Mouse (Mus musculus) myocyte (in vitro differentiated cells): ENCODE measurements at regions not wholly inside any gene's neighbourhood (a gene's known extent, or its start where the extent isn't known, plus 50 kb on each side); places are given as distances from the start of the nearest gene placed in this dataset.

Source experiments
- H3K27me3 ChIP-seq: one replicate; pipeline ENCODE4 v1.6.1; 2011; ENCODE audit not compliant: control insufficient read depth, insufficient read depth, insufficient read length
- H3K36me3 ChIP-seq: one replicate; pipeline ENCODE4 v1.6.1; 2011; ENCODE audit not compliant: control insufficient read depth, insufficient read depth
- H3K4me2 ChIP-seq: one replicate; pipeline ENCODE4 v1.6.1; 2011; ENCODE audit warnings: low read depth, control low read depth
- H3K4me3 ChIP-seq: one replicate; pipeline ENCODE4 v1.5.1; 2011; ENCODE audit warnings: mild to moderate bottlenecking, control low read depth, moderate library complexity
- H3K79me2 ChIP-seq: one replicate; pipeline ENCODE4 v1.6.1; 2011; ENCODE audit not compliant: control insufficient read depth, insufficient read depth
- H3ac ChIP-seq: one replicate; pipeline ENCODE4 v1.6.1; 2011; ENCODE audit not compliant: control insufficient read depth, insufficient read length
- CEBPB ChIP-seq: IDR thresholded peaks from 2 replicates; pipeline ENCODE4 v1.6.1; 2011; ENCODE audit warnings: mild to moderate bottlenecking, moderate library complexity; ENCODE audit not compliant: poor library complexity, insufficient read depth, severe bottlenecking
- E2F4 ChIP-seq: IDR thresholded peaks from one replicate; pipeline ENCODE4 v1.6.1; 2011; ENCODE audit warnings: mild to moderate bottlenecking, control low read depth, moderate library complexity; ENCODE audit not compliant: insufficient read depth
- MAX ChIP-seq: IDR thresholded peaks from one replicate; pipeline ENCODE4 v1.6.1; 2011; ENCODE audit warnings: low read depth, mild to moderate bottlenecking, control low read depth
- MYOD1 ChIP-seq, 3 experiments: IDR thresholded peaks; one replicate each; pipeline ENCODE4 v1.6.1; 2011; ENCODE audit warnings: control low read depth in 2 of 3, low read depth in 2 of 3, mild to moderate bottlenecking in 2 of 3, moderate library complexity in 1 of 3; ENCODE audit not compliant: insufficient read length in 2 of 3, control insufficient read depth in 1 of 3
- MYOG ChIP-seq, 3 experiments: IDR thresholded peaks; one replicate each; pipeline ENCODE4 v1.6.1; 2011; ENCODE audit warnings: control low read depth in 2 of 3, low read depth in 2 of 3, mild to moderate bottlenecking in 2 of 3; ENCODE audit not compliant: insufficient read length in 2 of 3, control insufficient read depth in 1 of 3, insufficient read depth in 1 of 3
- POLR2A ChIP-seq: IDR thresholded peaks from one replicate; pipeline ENCODE4 v1.6.1; 2011; ENCODE audit warnings: low read depth, mild to moderate bottlenecking, control low read depth, moderate library complexity; ENCODE audit not compliant: insufficient read length
- POLR2AphosphoS2 ChIP-seq: IDR thresholded peaks from one replicate; pipeline ENCODE4 v1.6.1; 2011; ENCODE audit warnings: low read depth, control low read depth; ENCODE audit not compliant: insufficient read length
- REST ChIP-seq: IDR thresholded peaks from one replicate; pipeline ENCODE4 v1.6.1; 2011; ENCODE audit warnings: mild to moderate bottlenecking, control low read depth, moderate library complexity; ENCODE audit not compliant: insufficient read depth, insufficient read length
- SRF ChIP-seq: IDR thresholded peaks from one replicate; pipeline ENCODE4 v1.6.1; 2011; ENCODE audit warnings: low read depth; ENCODE audit not compliant: control insufficient read depth, insufficient read length
- TCF12 ChIP-seq: IDR thresholded peaks from one replicate; pipeline ENCODE4 v1.6.1; 2011; ENCODE audit warnings: mild to moderate bottlenecking, control low read depth; ENCODE audit not compliant: poor library complexity, insufficient read depth, severe bottlenecking
- TCF3 ChIP-seq: IDR thresholded peaks from one replicate; pipeline ENCODE4 v1.6.1; 2011; ENCODE audit warnings: low read depth, control low read depth; ENCODE audit not compliant: insufficient read length
- USF1 ChIP-seq: IDR thresholded peaks from one replicate; pipeline ENCODE4 v1.6.1; 2011; ENCODE audit warnings: low read depth, mild to moderate bottlenecking, control low read depth, moderate library complexity

DNA sequence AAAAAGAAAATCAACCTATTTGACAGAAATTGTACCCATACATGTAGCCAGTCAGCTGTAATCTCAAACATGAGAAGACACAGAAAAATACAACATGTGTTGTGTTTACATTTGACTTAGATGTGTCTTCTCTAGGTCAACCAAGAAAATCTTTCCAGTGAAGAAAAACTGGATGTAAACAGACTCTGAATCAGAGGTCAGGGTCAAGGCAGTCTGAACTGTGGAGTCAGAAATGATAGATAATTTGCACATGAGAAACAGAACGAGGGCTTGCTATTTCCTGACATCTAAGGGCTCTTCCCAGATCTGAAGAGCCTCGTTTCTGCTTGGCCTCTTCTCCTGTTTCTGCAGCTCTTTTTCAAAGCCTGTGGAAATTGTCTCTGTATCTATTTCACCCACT lies 342.7 kb upstream of the Agtr1b start:
- Histone ChIP-seq H3K27me3 (no peaks in the 10 kb centered on the region), H3ac (no peak overlapping the region), H3K4me3 (no peak overlapping the region), H3K79me2 (no peaks in the 10 kb centered on the region), H3K4me2 (no peak overlapping the region), H3K36me3 (no peaks in the 10 kb centered on the region)
- TF ChIP-seq TCF3: no peak
- TF ChIP-seq MAX: no peak
- no peak for TF ChIP-seq USF1
- TF ChIP-seq SRF: no peak
- TF ChIP-seq POLR2AphosphoS2: no peak
- no peak for TF ChIP-seq MYOG (IDR thresholded peaks at IDR 0.05; ENCODE audit: control insufficient read depth in 1 of 3, insufficient read depth in 1 of 3, insufficient read length in 2 of 3, low read depth in 2 of 3)
- TF ChIP-seq E2F4: no peak
- no peak for TF ChIP-seq TCF12
- TF ChIP-seq POLR2A: no peak
- TF ChIP-seq REST: no peak
- TF ChIP-seq CEBPB: no peak
- no peak for TF ChIP-seq MYOD1 (IDR thresholded peaks at IDR 0.05; ENCODE audit: control insufficient read depth in 1 of 3, insufficient read length in 2 of 3, low read depth in 2 of 3)

DNA sequence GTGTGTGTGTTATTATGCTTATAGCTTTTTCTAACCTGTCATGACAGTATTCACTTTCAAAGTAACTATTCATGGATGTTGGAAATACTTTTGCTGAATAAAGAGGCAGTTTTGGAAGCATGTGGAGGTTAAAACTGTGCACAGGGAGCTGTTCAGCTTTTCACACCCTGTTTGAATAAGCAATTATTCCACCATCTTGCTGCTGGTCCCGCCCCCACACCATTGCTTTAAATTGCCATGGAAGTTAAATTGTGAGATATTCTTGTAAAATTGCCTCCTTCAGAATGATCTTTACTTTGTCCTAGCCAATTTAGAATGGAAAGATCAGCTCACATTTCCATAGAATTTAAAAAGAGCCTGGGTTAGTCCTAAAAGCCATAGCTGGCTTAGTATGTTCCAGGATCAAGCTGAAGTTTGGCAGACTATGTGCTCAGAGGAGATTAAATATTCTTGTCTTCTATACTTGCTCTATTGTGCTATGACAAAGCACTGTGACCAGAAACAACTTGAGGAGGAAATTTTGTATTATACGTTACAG lies 328.4 kb upstream of the Agtr1b start:
- no peak overlapping the region for H3ac ChIP-seq
- H3K79me2 ChIP-seq: no peaks in the 10 kb centered on the region
- H3K4me3 ChIP-seq: no peak overlapping the region
- H3K27me3 ChIP-seq: no peaks in the 10 kb centered on the region
- no peak overlapping the region for H3K4me2 ChIP-seq
- no peaks in the 10 kb centered on the region for H3K36me3 ChIP-seq
- TF ChIP-seq TCF3: no peak
- no peak for TF ChIP-seq MAX
- no peak for TF ChIP-seq POLR2AphosphoS2
- TF ChIP-seq MYOG (IDR thresholded peaks at IDR 0.05; ENCODE audit: control insufficient read depth in 1 of 3, insufficient read depth in 1 of 3, insufficient read length in 2 of 3, low read depth in 2 of 3): no peak
- TF ChIP-seq TCF12: no peak
- TF ChIP-seq POLR2A: no peak
- TF ChIP-seq CEBPB: no peak
- TF ChIP-seq E2F4: no peak
- no peak for TF ChIP-seq REST
- TF ChIP-seq USF1: no peak
- TF ChIP-seq SRF: no peak
- no peak for TF ChIP-seq MYOD1 (IDR thresholded peaks at IDR 0.05; ENCODE audit: control insufficient read depth in 1 of 3, insufficient read length in 2 of 3, low read depth in 2 of 3)

DNA sequence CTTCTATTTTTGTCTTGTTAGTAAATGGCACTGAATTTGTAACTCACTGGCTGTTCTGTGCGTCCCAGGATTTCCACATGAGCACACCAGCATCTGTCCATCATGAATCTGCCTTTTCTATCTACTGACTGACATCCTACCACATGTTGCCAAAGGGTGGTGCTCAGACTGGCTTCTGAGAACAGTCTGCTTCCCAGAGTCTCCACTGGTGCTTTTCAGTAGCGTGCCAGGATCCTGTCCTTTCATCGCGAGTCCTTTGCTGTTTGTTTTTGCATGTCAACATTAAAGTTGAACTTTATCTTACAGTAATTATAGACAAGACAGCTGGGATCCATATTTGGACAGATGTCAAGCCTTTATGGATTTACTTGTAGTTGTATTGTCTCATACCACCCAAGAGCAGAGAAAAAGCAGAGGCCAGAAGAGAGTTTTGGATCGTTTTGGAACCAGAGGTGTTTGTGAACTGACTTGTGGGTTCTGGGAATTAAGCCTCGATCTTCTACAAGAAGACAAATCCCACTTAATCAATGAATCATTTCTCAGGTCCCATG lies 314.0 kb upstream of the Agtr1b start:
- no peaks in the 10 kb centered on the region for H3K36me3 ChIP-seq

DNA sequence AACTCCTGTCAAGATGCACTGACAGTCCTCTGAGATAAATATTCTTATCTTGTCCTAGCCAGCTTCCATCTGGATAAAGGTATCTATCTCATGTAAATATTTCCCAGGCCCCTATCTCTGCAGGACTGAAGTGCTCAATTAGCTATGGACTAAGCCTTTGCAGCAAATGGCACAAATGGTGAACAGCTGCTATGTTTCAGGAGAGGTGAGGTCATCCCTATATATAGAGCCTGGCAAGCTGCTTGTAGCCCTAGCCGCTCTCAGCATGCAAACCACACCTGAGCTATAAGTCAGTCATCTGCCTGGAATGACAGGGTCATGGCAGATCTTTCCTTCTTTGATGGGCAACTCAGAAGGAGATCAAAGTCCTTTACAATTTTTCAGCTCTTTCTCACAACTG lies 294.9 kb upstream of the Agtr1b start:
- Histone ChIP-seq H3K27me3 (no peaks in the 10 kb centered on the region), H3K79me2 (no peaks in the 10 kb centered on the region), H3K36me3 (no peaks in the 10 kb centered on the region), H3ac (no peak overlapping the region), H3K4me2 (no peak overlapping the region), H3K4me3 (no peak overlapping the region)
- TF ChIP-seq MYOD1 (IDR thresholded peaks at IDR 0.05; ENCODE audit: control insufficient read depth in 1 of 3, insufficient read length in 2 of 3, low read depth in 2 of 3): peak; percentile 12 to 80 (median 55)
- TF ChIP-seq POLR2AphosphoS2: no peak
- no peak for TF ChIP-seq POLR2A
- TF ChIP-seq MYOG (IDR thresholded peaks at IDR 0.05; ENCODE audit: control insufficient read depth in 1 of 3, insufficient read depth in 1 of 3, insufficient read length in 2 of 3, low read depth in 2 of 3): peak in 2 of 3 experiments; percentile 63 to 83
- no peak for TF ChIP-seq TCF3
- no peak for TF ChIP-seq SRF
- peak; percentile 61 for TF ChIP-seq TCF12
- TF ChIP-seq E2F4: no peak
- TF ChIP-seq CEBPB: no peak
- no peak for TF ChIP-seq USF1

More for the DNA sequence above, 314.0 kb upstream of the Agtr1b start:
- Histone ChIP-seq H3K4me2 (peak overlapping the region; percentile 12), H3K79me2 (no peaks in the 10 kb centered on the region), H3ac (no peak overlapping the region), H3K4me3 (no peak overlapping the region), H3K27me3 (no peaks in the 10 kb centered on the region)
- TF ChIP-seq MYOD1 (IDR thresholded peaks at IDR 0.05; ENCODE audit: control insufficient read depth in 1 of 3, insufficient read length in 2 of 3, low read depth in 2 of 3) (no peak), TCF3 (no peak), REST (no peak), SRF (no peak), MAX (no peak), E2F4 (no peak), CEBPB (no peak), POLR2AphosphoS2 (no peak), USF1 (no peak), POLR2A (no peak), MYOG (IDR thresholded peaks at IDR 0.05; ENCODE audit: control insufficient read depth in 1 of 3, insufficient read depth in 1 of 3, insufficient read length in 2 of 3, low read depth in 2 of 3) (no peak), TCF12 (no peak)
